Mouse (Mus musculus): ENCODE data around the gene Fgd4.
"Not testable (repeated sequence)": the region's sequence is repeated elsewhere in the genome, so short reads cannot be mapped to it uniquely, and the experiment has no call there.

The Fgd4 gene

DNA sequence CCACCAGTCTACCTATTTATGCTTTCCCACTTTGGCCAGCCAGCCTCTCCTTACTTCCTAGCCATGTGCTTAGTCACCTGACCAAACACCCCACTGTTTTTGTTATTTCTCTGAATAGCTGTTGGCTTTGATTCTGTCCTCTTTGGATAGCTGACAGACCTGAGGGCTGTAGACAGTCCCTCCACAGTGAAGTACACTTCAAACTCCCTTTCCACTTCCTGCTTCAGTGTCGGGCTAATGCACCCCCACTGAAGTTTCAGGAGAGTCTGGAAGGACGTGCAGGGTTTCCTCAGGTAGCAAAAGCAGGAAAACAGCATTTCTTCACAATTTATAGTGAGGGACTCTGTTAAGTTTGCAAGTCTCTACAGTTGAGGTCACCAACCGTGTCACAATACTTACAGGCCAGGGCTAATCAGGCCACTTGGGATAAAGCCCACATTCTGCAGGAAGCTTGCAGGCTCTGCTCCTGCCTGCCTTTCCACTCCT, 57.4 kb downstream of the Fgd4 start:
- no peak for DNase-seq (ENCODE audit: low spot score in 2 of 2)

DNA sequence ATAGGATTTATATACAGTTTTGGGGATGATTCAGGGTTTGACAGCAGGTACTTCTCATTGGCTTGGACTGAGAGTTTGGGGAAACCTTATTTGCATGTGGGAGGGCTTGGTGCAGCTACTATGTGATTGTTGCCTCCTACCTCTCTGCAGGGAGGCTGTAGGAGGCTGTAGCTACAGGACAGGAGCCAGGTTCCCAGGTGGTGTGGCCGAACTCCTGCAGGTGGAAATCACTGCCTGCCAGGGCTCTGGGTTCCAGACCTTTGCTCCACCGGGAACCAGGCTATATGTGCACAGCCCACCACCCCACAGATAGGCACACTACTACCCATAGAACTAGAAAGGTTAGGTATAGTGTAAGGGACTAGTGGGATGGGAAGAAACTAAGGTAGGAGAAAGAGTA, 61.0 kb downstream of the Fgd4 start:
- not testable (repeated sequence) for DNase-seq (ENCODE audit: low spot score in 2 of 2)

DNA sequence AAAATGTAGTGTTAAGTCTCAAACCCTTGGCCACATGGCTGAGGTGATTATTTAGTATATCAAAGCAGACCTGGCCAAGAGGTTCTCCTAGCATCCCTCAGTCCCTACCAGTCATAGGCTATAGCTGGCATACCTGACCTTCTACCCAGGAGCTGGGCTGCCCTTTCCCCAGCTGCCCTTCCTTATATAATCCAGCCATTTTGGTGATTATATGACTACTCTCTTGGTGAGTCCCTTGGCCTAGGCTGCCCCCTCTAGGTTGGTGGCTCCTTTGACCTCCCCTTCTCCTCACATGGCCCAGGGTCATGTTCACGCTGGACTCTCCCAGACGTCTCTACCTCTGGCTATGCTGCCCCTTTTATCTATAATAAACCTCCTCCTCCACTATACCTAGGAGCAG, 65.1 kb downstream of the Fgd4 start:
- DNase-seq (ENCODE audit: low spot score in 2 of 2), result no peak

DNA sequence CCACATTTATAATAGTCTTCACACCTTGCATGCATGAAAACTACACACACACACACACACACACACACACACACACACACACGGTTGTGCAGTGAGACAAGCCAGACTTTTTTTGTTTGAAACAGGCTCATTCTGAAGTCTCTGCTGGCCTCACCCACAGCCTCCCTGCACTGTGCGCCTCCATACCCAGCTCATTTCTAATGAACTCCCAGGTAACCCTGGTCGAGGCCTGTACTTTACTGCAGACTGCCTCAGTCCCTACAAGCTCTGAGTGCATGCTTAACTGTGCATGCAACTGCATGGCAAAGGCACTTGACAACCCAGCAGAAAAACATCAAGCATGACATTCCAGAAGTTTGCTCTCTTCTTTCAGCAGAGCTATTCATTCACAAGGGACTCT, 72.3 kb downstream of the Fgd4 start:
- no peak for DNase-seq (ENCODE audit: low spot score in 2 of 2)

DNA sequence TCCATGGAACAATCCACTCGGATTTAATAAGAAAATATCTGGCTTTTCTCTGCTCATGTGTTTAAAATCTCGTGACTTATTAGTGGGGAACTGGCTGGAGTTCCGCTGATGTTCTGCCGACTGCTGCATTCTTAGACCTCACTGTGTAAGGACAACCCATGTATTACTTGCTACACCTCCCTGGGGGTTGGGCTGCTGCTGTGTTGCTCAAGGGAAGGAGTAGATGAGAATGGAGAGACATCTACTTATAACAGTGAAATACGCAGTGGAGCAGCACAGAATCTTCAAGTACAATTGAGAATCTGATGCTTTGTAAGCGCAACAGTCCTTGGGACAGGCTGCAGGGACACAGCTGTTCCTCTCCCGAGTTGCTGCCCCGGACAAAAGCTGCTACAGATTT, 73.1 kb downstream of the Fgd4 start:
- DNase-seq (ENCODE audit: low spot score in 2 of 2), result no peak

DNA sequence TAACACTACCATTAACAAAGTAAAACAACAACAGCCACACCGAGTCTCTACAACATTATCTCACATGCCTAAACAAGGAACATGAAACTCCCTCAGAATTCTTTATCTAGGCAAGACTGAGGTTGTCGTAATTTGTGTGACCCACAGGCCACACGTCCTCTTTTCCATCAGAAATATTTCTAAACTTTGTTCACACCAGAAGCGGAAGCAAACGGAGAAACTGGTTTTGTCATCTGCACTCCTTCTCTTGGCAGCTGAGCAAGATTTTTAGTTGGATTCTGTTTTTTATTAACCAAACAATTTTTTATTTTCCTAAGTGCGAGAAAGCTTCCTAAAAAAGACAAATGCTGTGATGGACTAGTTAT, 73.6 kb downstream of the Fgd4 start:
- DNase-seq (ENCODE audit: low spot score in 2 of 2), result no peak

DNA sequence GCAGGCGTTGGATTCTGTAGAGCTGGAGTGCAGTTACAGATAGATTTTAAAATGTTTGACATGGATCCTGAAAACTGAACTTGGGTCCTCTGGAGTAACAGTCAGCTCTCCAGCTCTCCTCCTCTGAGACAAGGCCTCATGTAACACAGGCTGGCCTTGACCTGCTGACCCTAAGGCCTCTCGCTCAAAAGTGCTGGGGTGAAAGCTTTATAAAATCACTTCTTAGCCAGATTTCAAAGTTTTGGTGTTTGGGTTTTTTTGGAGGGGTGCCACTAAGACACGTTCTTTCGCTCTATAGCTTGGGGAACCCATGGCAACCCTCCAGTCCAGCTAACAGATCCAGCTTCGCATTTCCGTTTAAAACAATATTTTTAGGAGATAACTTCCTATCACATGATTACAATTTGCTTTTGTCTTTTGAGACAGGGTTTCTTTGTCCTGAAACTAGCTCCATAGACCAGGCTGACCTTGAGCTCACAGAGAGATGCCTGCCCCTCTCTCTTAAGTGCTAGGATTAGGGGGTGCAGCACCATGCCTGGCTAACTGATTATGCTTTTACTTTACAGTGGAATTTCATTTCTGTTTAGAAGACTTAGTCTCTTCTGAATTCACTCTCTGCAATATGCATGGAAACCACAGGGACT, 74.1 kb downstream of the Fgd4 start:
- DNase-seq (ENCODE audit: low spot score in 2 of 2), result no peak

DNA sequence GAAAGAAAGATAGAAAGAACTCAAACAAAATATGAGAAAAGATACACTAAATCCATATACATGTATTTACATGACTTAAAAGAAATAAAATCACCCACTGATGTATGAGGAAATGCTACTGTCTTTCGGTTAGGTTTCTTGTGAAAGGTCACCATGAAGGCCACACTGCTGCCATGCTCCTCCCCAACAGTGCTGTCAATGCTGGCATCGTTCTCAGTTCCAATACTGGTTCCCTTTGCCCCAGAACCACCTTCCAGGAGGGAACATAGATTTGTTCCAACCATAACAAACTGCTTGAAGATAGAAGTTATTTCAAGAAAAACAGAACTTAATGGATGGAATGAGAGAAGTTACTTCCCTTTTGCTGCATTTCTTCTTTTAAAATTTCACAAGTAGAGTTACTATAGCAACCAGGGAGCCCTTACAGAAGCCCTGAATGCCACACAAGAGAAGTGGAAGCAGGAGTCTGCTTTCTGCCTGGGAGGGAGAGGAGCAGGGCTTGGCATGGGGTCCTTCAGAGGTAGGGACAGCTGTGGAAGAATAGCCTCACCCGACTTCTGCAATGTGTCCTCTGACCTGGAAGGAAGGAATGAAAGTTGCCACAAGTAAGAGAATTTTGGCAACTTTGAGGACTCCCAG, 75.0 kb downstream of the Fgd4 start:
- DNase-seq (ENCODE audit: low spot score in 2 of 2), result no peak

DNA sequence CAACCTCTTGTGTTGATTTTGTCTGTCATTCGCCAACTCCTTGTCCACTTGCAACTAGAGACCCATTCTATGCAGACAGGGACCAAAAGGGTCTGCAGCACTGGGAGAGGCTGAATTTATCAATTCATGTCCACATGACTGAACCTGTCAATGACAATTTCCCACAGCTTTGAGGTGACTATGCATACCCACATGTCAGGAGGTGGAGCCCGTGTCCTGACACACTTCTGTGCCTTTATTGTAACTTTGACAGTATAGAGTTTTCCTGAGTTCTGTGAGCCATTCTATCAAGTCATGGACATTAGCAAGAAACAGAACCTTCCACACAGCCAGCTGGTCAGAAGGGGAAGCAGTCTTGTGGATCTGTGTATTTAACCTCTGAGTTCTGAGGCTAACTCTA, 76.7 kb downstream of the Fgd4 start:
- no peak for DNase-seq (ENCODE audit: low spot score in 2 of 2)

DNA sequence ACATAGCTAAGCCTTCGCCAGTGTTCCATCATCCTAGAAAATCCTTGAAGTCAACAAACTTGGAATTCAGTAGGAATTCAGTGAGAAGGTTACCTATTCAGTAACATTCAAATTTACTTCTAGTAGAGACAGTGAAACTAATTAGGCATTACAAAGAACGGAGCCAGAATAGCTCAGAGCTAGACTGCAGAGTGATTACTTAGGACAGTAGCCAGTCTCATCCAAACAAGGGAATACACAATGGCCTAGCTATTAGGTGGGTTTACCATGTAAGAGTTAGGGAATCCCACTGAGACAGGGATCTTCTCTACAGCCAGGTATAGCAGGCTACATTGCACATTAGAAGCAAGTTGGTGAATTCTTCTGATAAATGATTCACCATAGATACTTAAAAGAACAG, 77.5 kb downstream of the Fgd4 start:
- not testable (repeated sequence) for DNase-seq (ENCODE audit: low spot score in 2 of 2)

DNA sequence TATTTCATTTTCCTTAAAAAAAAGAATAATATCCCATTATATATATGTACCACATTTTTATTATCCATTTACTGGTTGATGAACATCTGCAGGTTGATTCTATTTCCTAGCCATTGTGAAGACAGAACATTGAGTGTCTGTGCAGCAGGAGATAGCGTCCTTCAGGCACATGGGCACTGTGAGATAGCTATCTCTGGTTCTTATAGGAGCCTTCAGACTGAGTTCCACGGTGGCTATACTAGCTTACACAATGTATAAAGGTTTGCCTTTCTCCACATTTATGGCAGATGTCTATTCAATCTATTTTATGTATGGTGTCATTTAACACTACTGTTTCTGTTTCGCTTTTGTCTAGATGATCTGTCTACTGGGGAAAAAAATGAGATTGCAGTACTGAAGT, 98.9 kb downstream of the Fgd4 start:
- DNase-seq (ENCODE audit: low spot score in 2 of 2), result no peak

DNA sequence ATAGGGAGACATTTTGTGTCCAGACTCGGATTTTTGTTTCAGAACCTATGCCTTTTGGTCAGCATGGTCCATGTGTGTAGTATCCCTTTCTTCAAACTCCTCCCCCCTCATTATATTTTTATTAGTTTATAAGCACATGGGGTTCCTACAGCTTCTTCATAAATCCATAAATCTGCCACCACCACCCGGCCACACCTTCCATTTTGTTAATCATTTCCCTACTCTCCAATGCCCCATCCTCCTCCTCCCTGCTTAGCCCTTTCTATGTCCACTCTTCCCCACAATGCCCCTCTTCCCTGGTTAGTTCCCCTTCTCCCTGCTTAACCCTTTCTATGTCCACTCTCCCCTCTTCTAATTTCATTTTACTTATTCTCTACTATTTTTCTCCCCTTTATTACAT, 99.4 kb downstream of the Fgd4 start:
- no peak for DNase-seq (ENCODE audit: low spot score in 2 of 2)

DNA sequence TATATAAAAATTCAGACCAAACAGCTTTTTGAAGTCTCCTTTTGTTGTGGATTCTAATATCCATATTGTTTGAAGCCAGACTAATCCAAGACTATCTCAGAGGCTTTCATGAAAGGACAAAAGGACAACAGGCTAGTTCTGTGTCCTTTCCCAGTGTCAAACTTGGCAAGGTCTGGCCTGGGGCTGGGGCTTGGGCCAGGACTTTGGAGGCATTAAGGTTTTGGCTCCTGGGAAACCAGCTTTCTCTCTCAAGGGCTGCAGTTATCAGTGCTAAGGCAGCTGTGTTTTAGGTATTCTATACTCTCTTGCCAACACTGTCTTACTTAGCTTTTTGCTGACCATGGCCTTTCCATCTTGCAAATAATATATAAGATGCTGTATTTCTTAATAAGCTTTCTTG, 101.6 kb downstream of the Fgd4 start:
- no peak for DNase-seq (ENCODE audit: low spot score in 2 of 2)

DNA sequence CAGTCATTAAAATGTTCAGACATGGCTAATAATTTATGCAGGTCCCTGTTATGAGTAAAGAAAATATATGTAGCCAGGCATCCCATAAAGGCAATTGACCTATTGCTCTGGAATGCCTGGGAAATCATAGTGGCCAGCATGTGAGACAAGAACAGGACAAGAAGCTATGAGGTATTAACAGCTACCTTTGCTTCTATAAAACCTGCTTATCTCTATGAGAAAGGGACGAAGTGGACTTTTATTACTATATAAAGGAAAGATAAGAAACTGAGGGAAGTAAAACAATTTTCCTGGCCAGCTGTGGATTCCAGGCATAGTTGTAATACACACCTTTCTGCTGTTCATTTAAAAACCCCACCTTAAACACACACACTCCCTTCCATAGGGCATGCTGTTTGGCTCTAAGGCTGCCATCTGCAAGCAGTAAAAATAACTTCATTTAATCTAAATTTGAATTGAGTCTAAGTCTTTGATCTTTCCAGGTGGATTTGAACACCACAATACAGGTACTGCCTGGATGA, 114.8 kb downstream of the Fgd4 start:
- no peak for DNase-seq (ENCODE audit: low spot score in 2 of 2)

DNA sequence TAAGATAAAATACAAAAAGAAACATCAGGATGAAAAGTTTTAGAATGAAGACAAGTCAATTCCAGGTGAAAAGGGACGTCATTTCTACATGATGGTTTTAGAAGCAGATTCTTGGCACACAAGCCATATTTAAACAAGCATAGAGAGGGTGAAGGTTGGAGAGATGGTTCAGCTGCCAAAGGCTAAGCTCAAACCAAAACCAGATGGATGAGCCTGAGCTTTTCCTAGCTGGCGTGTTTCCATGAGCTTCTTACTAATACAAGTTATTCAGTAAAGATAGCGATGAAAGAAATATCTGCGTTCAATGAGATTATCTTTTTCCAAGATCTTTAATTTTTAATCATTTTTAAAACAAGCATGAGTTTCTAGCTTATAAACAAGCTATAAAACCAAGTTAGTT, 115.7 kb downstream of the Fgd4 start:
- no peak for DNase-seq (ENCODE audit: low spot score in 2 of 2)

DNA sequence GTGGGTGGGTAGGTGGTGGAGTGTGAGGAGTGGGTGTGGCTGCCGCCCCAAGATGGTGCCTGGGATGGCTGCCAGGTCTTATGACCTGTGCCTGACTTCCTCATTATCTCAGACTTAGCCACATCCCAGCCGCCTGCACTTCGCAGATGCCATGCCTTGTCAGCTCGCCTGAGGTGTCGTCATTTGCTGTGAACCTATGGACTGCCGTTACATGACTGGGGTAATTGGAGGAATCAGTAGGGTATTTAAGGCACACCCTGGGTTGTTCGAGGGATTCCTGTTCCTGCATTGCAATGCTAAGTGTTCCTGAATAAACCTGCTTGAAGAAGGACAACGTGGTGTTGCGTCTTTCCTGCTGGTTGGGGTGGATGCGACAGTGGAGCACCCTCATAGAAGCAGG, 126.9 kb downstream of the Fgd4 start:
- DNase-seq (ENCODE audit: low spot score in 2 of 2), result not testable (repeated sequence)

DNA sequence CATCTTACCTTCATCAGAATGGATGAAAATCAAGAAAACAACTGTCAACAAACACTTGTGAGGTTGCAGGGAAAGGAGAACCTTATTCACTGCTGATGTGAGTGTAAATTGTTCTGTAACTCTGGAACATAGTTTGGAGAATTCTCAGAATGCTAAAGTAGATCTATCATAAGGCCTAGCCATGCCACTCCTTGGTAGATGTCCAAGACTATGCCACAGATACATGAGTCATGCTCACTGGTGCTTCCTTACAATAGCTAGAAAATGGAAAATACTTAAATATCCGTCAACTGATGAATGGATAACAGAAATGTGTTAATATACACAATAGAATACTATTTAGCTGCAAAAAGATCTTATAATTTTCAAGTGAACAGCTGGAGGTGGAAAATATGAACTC, 150.3 kb downstream of the Fgd4 start:
- no peak for DNase-seq (ENCODE audit: low spot score in 2 of 2)

DNA sequence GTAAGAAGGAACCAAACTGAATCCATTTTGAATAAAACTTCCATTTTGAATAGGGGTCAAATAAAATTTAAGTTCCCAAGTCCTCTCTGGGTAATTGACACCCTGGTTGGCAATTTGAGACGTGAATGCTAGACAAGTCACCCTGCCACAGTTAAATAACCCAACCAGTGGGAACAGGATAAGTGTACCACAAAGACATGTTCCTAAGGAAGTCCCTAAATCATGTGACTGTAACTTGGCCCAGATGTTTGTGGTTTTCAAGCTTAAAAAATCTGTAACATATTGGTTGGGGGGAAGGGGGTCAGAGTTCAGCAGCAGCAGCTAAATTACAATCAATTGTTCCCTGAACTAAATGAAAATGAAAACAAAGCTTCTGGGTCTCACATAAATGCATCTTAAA, 161.9 kb downstream of the Fgd4 start:
- DNase-seq (ENCODE audit: low spot score in 2 of 2), result no peak

DNA sequence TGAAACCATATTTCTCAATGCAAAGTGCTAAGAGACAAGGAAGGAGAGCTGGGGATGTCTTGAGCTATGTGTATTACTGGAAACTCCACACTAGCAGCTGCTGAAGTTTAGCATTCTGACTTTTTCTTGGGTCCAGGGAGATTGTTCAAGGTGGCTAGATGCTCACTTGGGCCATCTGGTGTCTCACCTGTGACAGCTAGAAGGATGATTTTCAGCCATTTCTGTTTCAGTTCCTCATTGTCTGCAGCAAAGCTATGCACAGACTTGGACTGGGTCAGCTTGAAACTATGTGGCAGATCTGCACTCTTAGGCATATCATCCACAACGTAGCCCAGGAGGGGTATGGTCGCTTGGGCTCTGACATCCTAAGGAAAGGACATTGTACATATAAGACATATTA, 177.9 kb downstream of the Fgd4 start:
- DNase-seq (ENCODE audit: low spot score in 2 of 2), result no peak

DNA sequence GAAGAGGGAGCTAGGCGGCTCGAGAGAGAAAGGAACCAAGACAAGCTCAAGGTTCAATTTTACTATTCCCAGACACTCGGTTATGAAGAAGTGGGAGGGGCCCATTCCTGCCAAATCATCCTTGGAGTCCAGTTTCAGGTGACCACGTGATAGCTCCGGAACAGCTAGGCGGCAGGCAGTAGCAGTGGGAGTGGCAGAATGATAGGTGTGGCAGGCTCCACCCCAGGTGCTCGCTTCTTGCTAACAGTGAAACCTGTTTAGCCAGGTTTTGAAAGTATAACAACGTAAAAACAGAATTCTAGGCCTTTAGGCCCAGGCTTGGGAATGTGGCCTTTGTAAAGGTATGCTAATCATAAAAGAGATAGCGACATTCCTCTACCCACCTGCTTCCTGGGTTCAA, 233.1 kb downstream of the Fgd4 start:
- DNase-seq (ENCODE audit: low spot score in 2 of 2), result not testable (repeated sequence)

Data from spleen, postnatal 10 days (tissue).